Mouse (Mus musculus): Measurements from ENCODE around the gene Zfp385b. TPM values are rescaled to one million over a fixed set of nuclear protein-coding genes. Genes with fewer than 3 reads are reported as not detected.

Zfp385b gene
- total and polyA plus RNA-seq, 2 experiments, result 10.2 to 36.5 TPM

GRCm38 (mm10) chr2:77673770-77674169, 145.7 kb downstream of the Zfp385b start:
- DNase-seq (ENCODE audit: extremely low read depth, low read depth, low spot score), result no peak
- 91% methylated on average over 10 of the region's 10 CpGs for WGBS

GRCm38 (mm10) chr2:77672215-77672905, 147.1 kb downstream of the Zfp385b start:
- Histone ChIP-seq H3K9ac (ENCODE audit: low read depth, low read length) (no peak overlapping the region), H3K27ac (replicated peaks; ENCODE audit: insufficient read depth, low read depth, low read length) (no peak overlapping the region), H3K4me3 (ENCODE audit: insufficient read depth, low read depth, low read length) (no peak overlapping the region), H3K4me1 (ENCODE audit: control insufficient read depth, insufficient read depth, low read length) (no peaks in the 10 kb centered on the region), H3K27me3 (ENCODE audit: control insufficient read depth, insufficient read depth, low read length) (no peaks in the 10 kb centered on the region), H3K79me2 (ENCODE audit: control insufficient read depth, insufficient read depth, low read length) (no peaks in the 10 kb centered on the region), H3K36me3 (ENCODE audit: control insufficient read depth, insufficient read depth, low read length) (no peaks in the 10 kb centered on the region)
- TF ChIP-seq CTCF (IDR thresholded peaks at IDR 0.05; ENCODE audit: low read depth, low read length) (no peak), POLR2A (IDR thresholded peaks at IDR 0.05; ENCODE audit: extremely low read depth, insufficient read depth, low read length) (no peak)
- WGBS, result 88% methylated on average over 5 of the region's 5 CpGs
- DNase-seq (ENCODE audit: extremely low read depth, low read depth, low spot score), result no peak

More at GRCm38 (mm10) chr2:77673770-77674169, 145.7 kb downstream of the Zfp385b start:
- Histone ChIP-seq H3K4me3 (ENCODE audit: insufficient read depth, low read depth, low read length) (no peak overlapping the region), H3K9ac (ENCODE audit: low read depth, low read length) (no peak overlapping the region), H3K36me3 (ENCODE audit: control insufficient read depth, insufficient read depth, low read length) (no peaks in the 10 kb centered on the region), H3K79me2 (ENCODE audit: control insufficient read depth, insufficient read depth, low read length) (no peaks in the 10 kb centered on the region), H3K27ac (replicated peaks; ENCODE audit: insufficient read depth, low read depth, low read length) (no peak overlapping the region), H3K4me1 (ENCODE audit: control insufficient read depth, insufficient read depth, low read length) (no peaks in the 10 kb centered on the region), H3K27me3 (ENCODE audit: control insufficient read depth, insufficient read depth, low read length) (no peaks in the 10 kb centered on the region)
- TF ChIP-seq CTCF (IDR thresholded peaks at IDR 0.05; ENCODE audit: low read depth, low read length) (no peak), POLR2A (IDR thresholded peaks at IDR 0.05; ENCODE audit: extremely low read depth, insufficient read depth, low read length) (no peak)

DNA sequence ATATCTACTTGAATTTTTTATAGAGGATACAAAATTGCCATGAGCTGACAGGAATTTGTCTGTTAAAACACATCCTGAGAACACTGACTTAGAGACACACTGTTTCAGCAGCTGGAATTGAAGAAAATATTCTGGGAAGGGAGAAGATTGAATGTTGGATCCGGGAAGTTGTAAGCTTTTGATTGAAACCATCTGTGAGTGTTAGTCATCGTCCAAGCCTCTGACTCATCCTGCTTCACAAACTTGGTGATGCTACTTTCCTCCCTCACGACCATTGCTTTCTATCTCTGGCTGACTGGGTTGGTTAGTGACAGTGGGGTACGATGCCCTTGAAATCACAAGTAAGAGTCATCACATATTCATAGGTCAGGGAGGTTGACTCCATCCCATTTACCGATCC, 157.3 kb downstream of the Zfp385b start:
- H3K27ac ChIP-seq (replicated peaks; ENCODE audit: insufficient read depth, low read depth, low read length), result no peak overlapping the region
- no peaks in the 10 kb centered on the region for H3K27me3 ChIP-seq (ENCODE audit: control insufficient read depth, insufficient read depth, low read length)
- DNase-seq (ENCODE audit: extremely low read depth, low read depth, low spot score), result no peak
- H3K4me1 ChIP-seq (ENCODE audit: control insufficient read depth, insufficient read depth, low read length), result no peaks in the 10 kb centered on the region; the same call in 1 of the 2 replicates
- no peak for TF ChIP-seq CTCF (IDR thresholded peaks at IDR 0.05; ENCODE audit: low read depth, low read length)
- TF ChIP-seq POLR2A (IDR thresholded peaks at IDR 0.05; ENCODE audit: extremely low read depth, insufficient read depth, low read length), result no peak
- no peaks in the 10 kb centered on the region for H3K36me3 ChIP-seq (ENCODE audit: control insufficient read depth, insufficient read depth, low read length)
- no peak overlapping the region for H3K9ac ChIP-seq (ENCODE audit: low read depth, low read length)
- H3K79me2 ChIP-seq (ENCODE audit: control insufficient read depth, insufficient read depth, low read length), result no peaks in the 10 kb centered on the region
- WGBS, result 80% methylated on average over 5 of the region's 5 CpGs
- no peak overlapping the region for H3K4me3 ChIP-seq (ENCODE audit: insufficient read depth, low read depth, low read length)

DNA sequence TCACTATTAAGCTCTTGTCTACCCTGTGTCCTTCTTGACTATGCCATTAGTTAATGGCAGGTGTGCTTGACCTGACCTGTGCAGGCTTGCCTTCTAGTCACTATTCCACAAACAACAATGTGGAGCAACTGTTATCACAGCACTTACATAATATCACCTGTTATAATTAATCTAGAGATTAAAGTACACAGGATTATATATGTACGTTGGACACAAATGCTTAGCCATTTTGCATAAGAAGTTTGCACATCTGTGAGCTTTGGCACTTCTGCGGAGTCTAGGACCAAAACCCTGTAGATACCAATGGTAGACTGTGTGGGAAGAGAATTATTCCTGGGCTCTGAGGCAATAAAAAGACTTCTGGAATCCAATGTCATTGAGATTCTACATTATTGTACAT, 165.8 kb downstream of the Zfp385b start:
- WGBS, result 91% methylated on average over 2 of the region's 2 CpGs
- no peaks in the 10 kb centered on the region for H3K4me1 ChIP-seq (ENCODE audit: control insufficient read depth, insufficient read depth, low read length)
- no peak overlapping the region for H3K4me3 ChIP-seq (ENCODE audit: insufficient read depth, low read depth, low read length)
- no peak for TF ChIP-seq CTCF (IDR thresholded peaks at IDR 0.05; ENCODE audit: low read depth, low read length)
- no peak for TF ChIP-seq POLR2A (IDR thresholded peaks at IDR 0.05; ENCODE audit: extremely low read depth, insufficient read depth, low read length)
- H3K79me2 ChIP-seq (ENCODE audit: control insufficient read depth, insufficient read depth, low read length), result no peaks in the 10 kb centered on the region
- no peak overlapping the region for H3K9ac ChIP-seq (ENCODE audit: low read depth, low read length)
- no peak for DNase-seq (ENCODE audit: extremely low read depth, low read depth, low spot score)
- H3K27me3 ChIP-seq (ENCODE audit: control insufficient read depth, insufficient read depth, low read length), result no peaks in the 10 kb centered on the region
- H3K36me3 ChIP-seq (ENCODE audit: control insufficient read depth, insufficient read depth, low read length), result no peaks in the 10 kb centered on the region
- no peak overlapping the region for H3K27ac ChIP-seq (replicated peaks; ENCODE audit: insufficient read depth, low read depth, low read length)

- no peaks in the 10 kb centered on the region for H3K79me2 ChIP-seq (ENCODE audit: control insufficient read depth, insufficient read depth, low read length)
- TF ChIP-seq POLR2A (IDR thresholded peaks at IDR 0.05; ENCODE audit: extremely low read depth, insufficient read depth, low read length) (no peak), CTCF (IDR thresholded peaks at IDR 0.05; ENCODE audit: low read depth, low read length) (no peak)
- H3K9ac ChIP-seq (ENCODE audit: low read depth, low read length), result no peak overlapping the region
- H3K27me3 ChIP-seq (ENCODE audit: control insufficient read depth, insufficient read depth, low read length), result no peaks in the 10 kb centered on the region
- no peaks in the 10 kb centered on the region for H3K4me1 ChIP-seq (ENCODE audit: control insufficient read depth, insufficient read depth, low read length)
- H3K4me3 ChIP-seq (ENCODE audit: insufficient read depth, low read depth, low read length), result no peak overlapping the region
- no peaks in the 10 kb centered on the region for H3K36me3 ChIP-seq (ENCODE audit: control insufficient read depth, insufficient read depth, low read length)
- H3K27ac ChIP-seq (replicated peaks; ENCODE audit: insufficient read depth, low read depth, low read length), result no peak overlapping the region
- 87% methylated on average over 8 of the region's 8 CpGs for WGBS
- no peak for DNase-seq (ENCODE audit: extremely low read depth, low read depth, low spot score)
Observed at GRCm38 (mm10) chr2:77641521-77642170, 177.8 kb downstream of the Zfp385b start.

DNA sequence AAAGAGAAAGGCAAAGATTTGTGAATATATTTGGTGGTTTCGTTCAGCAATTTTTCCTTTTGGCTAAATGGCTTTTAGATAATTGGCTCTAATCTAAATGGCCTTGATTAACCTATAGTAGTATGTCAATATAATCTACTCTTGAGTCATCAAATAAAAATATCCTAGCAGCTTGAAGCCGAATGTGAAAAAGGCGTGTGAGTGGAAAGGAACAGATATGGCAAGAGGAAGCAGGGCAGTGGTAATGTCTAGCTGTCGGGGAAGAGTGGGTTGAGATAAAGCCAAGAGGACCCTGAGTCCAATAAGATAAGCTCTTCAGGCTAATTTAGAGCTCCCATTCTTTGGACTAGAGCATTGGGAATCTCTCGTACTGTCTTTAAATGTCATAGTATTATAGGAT, 179.4 kb downstream of the Zfp385b start:
- no peaks in the 10 kb centered on the region for H3K27me3 ChIP-seq (ENCODE audit: control insufficient read depth, insufficient read depth, low read length)
- WGBS, result 83% methylated on average over 5 of the region's 5 CpGs
- H3K4me3 ChIP-seq (ENCODE audit: insufficient read depth, low read depth, low read length), result no peak overlapping the region
- H3K27ac ChIP-seq (replicated peaks; ENCODE audit: insufficient read depth, low read depth, low read length), result no peak overlapping the region
- no peak for TF ChIP-seq CTCF (IDR thresholded peaks at IDR 0.05; ENCODE audit: low read depth, low read length)
- no peaks in the 10 kb centered on the region for H3K36me3 ChIP-seq (ENCODE audit: control insufficient read depth, insufficient read depth, low read length)
- no peaks in the 10 kb centered on the region for H3K79me2 ChIP-seq (ENCODE audit: control insufficient read depth, insufficient read depth, low read length)
- DNase-seq (ENCODE audit: extremely low read depth, low read depth, low spot score), result no peak
- H3K4me1 ChIP-seq (ENCODE audit: control insufficient read depth, insufficient read depth, low read length), result no peaks in the 10 kb centered on the region
- H3K9ac ChIP-seq (ENCODE audit: low read depth, low read length), result no peak overlapping the region
